Mouse (Mus musculus) monocyte, adult 5-6 weeks (primary cell): ENCODE results near the gene Isg20. TPM values are rescaled to one million over a fixed set of nuclear protein-coding genes. Genes with fewer than 3 reads are reported as not detected.

Experiments
- ATAC-seq: fragments of 153-309, 156-312 bp; replicated peaks from 2 replicates; pipeline ENCODE4 v1.8.0; 2017; ENCODE audit warnings: mild to moderate bottlenecking; ENCODE audit not compliant: low TSS enrichment, insufficient number of reproducible peaks, severe bottlenecking, poor library complexity, low FRiP score
- total RNA-seq: library from RNA; stranded (forward); fragments of 200-1000, 200-491, 200-594 nt; gene quantifications from 3 replicates; pipeline ENCODE4 v1.2.3, GENCODE M21; 2017

Gene Isg20
- total RNA-seq, 1 experiment from 2014 or later, result 43.8 TPM

DNA sequence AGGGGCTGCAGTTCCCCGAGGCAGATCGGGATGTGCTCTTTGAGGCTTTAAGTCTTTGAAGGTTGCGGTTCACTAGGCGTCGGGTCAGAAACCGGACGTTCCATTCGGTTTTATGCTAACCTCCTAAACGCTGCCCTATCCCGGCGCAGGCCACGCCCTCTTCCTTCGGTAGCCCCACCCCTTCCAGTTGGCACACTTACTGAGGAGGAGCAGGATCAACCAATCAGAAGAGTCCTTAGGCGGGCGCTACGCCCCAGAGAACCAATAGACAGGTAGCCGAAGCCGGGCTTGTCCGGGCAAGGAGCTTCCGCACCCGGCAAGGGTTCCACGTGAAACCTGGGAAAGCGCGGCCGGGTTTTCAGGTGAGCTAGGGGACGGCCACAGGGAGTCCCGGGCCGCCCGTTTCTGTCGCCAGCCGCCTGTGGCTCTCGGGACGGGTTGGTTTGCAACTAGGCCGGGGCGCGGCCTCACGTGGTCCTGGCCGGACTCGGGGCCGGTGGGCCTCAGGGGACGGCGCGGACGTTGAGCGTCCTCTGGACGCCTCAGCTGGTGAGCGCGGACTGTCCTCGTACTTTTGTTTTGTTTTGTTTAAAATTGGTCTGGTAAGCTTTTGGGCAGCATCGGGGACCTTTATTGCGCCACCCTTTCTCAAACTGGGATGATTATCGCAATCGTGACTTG is 17.4 kb upstream of the Isg20 start, which contains the start of gene Aen:
TSS of gene Aen (plus strand) at position 202 of the 681 bp plus-strand sequence.
- peak; percentile 99 for ATAC-seq

DNA sequence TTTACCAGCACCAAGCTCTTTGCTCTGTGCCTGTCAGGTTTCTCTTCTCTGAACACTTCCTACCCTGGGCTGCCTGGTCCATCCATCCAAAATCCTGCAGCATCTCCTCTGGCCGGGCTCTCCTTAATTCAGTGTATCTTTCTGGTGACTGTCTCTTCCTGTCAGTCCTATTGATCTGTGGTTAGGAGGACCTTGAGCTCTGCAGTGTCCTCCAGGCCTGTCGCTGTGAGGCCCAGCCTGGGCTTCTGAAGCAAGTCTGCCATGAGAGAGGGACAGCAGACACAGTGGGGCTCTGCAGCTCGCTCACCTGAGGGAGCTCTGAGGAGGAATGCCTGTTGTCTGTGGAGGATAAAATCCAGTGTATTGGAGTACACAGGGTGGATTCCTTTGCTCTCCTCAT is 15.7 kb upstream of the Isg20 start:
- no peak for ATAC-seq

DNA sequence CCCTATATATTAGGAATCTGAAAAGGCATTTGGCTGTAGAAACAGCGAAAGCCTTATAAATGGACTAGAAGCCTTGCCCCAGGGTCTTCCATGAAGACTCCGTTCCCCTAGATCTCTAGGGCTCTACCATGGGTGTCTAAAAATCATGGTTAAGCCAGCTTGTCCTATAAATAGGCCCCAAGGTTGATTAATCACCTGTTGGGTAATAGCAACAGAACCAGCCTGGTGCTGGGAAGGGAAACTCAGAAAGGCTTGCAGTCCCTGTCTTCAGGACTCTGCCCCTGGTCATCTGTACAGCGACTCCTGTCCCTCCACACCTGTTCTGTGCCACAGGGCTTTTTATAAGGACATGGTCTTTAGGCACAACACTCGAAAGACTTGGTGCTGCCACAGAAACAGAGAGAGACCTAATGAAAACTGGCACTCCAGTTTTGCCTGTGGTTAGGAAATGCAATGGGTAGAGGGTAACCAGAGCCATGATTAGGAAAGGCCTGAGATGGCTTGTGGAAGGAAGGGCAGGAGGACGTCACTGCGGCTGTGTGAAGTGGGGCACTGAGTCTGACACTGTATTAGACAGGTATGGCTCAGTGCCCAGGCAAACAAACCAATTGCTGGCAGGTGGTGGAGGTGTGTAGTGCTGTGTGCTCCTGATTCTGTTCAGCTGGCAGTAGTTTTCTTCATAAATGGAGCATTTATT is 9.9 kb upstream of the Isg20 start:
- no peak for ATAC-seq

DNA sequence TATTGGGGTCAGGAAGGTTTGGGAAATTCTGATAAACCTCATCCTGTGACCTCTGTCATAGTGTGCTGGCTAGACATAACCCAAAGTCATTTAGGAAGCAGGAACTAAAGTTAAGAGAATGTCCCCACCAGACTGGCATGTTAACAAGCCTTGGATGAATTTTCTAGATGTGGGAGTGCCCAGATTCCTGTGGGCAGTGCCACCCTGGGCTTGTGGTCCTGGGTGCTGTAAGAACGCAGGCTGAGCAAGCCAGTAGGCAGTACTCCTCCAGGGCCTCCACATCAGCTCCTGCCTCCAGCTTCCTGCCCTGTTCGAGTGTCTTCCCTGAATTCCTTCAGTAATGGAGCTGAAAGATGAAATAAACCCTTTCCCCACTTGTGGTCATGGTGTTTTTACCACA is 9.0 kb upstream of the Isg20 start:
- ATAC-seq, result no peak

DNA sequence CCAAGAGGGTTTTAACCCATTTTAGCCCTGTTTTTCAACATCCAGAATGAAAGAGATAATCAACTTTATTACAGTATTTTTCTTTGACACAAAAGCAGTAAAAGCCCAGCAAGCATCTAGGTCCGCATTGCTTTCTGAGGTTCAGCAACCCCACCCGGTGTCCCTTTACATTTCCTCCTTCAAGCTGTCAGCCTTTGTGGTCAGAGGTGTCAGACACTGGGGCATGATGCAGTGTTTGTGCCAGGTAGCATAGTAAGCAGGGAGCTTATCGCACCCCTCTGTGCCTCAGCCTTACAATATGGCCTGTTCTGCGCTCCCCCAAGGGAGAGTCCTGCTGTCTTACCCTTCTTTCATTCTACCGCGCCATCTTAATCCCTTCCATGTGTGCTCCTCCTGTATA is 4.2 kb upstream of the Isg20 start:
- no peak for ATAC-seq

DNA sequence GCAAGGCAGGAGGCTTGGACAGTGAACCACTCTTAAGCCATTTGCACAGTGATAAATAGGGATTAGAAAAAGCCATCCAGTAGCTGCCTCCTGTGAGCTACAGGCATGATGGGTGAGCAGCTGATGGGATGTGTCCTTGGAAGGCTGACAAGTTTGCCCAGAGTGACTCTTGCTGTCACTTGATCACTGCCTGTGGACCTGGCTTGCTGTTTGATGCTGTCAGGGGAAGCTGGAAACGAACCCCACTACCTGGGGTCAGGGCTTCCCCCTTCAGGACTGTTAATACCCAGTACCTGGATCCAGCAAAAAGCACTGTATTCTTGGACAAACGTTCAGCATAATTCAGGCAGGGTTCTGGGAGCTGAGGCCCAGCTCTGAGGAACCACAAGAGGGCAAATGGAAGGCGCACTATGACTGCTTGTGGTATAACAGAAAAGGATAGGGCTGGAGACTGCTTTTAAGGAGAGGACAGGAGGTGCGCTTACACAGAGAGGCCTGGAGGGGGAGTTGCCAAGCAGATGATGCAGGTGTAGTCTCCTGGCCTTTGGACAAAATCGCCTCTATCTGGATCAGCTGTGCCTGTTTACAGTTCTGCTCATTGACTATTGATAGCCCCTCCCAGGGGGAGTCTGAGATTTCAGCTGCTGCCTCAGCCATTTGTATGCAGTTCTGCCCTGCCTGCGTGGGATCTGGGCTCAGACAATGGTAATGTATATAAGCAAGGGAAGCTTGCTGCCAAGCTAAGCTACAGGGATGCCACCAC is 2.7 kb upstream of the Isg20 start:
- ATAC-seq, result no peak

DNA sequence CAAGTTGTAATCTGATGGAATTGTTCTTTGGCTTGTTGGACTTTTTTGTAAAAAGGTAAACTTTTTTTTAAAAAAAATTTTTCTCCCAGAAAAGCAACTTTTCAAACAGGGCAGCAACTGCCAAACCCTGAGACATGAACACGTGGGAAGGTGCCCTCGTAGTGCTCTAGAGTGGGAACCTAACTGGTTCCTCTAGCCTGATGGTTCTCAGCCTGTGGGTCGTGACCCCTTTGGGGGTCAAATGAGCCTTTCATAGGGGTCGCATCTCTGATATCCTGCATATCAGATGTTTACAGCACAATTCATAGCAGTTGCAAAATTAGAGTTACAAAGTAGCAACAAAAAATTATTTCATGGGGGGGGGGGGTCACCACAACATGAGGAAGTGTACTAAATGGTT is 2.0 kb upstream of the Isg20 start:
- no peak for ATAC-seq

DNA sequence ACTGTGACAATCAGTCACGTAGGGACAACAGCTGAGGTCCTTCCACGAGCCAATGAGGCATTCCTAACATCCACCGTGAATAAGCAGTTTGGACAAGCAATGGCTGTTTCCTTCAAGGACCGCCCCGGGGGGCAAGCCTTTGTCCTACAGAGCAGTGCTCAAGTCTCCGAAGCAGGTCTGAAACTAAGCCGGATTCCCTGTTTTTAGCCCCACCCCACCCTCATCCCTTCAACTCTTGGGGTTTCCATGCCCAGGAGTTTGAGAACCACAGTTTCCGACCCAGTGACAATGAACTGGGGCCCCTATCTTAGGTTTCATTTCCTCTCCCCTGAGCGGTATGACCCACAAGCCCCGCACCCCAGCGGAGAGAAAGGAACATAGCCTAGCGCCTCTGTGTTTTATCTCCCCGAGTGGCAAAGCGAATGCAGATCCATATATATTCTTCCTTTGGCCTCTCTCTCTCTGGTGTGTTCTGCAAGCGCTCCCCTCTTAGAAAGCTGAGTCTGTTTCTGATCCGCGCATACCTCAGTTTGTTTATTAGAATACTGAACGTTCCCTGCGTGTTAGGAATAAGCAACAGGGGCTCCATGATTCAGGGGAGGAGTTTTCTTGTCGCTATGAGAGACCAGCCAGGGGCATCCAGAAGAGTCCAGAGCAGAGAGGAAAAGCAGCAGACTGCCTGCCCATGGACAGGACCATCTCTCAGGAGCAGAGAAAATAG is 811 bp upstream of the Isg20 start:
- peak; percentile 38; the same call in 1 of the 2 replicates for ATAC-seq

DNA sequence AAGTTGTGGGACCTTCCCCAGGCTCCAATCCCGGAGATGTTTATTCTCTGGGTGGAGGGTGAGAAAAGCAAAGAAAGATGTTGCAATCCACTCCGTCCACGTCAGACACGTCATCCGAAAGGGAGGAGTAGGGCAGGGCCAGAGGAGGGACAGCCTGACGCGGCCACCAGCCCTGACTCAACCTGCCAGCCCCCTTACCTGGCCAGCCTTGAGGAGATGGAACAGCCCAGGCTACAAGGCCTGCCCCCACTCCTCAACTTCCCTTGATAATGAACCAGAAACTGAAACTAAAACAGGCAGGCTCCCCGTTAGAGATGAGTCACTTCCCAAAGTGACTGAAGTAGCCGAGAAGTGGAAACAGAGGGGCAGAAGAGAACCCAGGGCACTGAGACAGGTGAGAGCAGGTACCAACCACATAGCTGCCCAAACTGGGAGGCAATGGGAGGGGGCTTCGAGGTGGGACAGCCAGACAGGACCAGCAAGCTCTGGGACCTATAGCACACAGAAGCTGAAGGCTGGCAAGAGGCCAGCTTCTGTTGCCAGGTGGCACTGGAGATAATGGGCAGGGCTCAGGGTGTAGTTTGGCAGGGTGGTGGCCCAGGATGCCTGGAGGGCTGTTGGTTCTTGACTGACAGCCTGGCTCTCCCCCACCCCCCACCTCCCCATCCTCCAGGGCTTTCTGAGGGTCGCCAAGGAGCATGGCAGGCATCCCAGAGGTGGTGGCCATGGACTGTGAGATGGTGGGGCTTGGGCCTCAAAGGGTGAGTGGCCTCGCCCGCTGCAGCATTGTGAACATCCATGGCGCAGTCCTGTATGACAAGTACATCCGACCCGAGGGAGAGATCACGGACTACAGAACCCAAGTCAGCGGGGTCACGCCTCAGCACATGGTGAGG is 673 bp downstream of the Isg20 start:
- ATAC-seq, result peak; percentile 65

DNA sequence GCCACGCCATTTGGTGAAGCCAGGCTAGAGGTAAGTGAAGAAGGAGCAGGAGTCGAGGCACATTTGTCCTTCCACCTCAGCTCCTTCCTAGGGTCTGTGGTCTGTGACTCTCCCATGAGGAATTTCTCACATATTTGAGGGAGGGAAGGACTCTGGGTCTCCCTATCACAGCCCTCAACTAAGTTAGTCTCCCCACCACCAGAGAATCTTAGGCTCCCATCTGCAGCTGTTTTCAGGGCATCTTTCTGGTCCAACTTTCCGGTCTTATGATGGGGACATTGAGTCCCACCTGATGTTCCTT is 1.3 kb downstream of the Isg20 start:
- no peak for ATAC-seq

DNA sequence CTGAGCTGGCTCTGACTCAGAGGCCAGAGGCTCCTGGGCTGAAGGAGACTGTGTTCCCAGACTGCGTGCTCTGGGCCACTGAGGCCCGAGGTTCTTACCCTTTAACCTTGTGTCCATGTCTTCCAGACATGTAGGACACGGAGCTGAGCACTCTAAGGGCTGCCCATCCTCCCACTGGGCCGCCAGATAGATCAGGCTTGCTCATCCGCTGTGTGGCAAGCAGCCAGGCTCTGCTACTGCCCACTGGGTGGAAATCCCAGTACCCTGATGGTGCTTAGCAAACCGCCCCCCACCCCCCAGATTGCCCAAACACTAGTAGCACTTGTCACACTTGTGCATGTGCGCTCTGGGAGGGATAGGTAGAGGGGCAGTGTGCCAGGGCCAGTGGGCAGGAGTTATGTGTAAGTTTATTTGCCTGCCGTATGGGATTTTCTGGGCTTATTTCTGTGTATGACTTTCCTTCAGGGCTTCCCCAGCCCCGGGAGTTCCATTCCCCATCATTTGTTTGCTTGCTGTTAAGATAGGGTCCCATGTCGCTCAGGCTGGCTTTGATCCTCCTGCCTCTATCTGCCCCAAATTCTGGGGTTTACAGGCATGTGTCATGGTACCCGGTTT is 1.8 kb downstream of the Isg20 start:
- no peak for ATAC-seq

DNA sequence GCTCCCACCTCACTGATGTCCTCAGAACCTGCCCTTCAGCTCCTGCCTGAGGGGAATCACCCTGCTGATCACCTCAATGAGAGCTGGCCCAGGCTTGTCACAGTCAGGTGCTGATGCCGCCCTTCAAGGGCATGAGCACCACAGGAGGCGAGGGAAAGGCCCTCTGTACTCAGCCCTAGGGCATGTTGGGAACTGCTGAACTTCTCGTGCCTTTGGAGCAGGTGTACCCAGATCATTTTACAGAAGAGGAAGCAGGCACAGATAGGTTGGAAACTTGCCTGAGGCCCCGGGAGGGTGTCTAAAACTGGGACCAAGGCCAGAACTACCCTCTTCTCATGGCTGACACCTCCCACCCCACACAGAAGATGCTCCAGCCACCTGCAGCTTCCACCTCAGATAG is 5.5 kb downstream of the Isg20 start:
- no peak for ATAC-seq

DNA sequence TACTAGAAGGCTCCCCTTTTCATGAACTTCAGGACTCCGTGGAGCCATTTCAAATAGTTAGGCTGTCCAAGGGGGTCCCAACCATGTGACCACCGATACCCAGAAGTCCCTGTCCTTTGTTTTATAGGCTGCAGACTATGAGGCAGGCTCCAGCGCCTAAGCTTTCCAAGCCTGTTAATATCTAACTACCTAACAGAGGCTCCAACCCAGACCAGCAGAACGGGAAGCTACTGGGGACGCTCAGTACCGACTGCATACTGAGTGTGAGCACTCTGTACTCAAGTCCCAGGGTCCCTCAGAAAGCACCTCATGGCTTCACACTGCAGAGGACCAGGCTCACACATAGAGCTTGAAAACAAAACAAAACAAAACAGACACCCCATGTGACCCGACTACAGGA is 9.3 kb downstream of the Isg20 start:
- ATAC-seq, result no peak

DNA sequence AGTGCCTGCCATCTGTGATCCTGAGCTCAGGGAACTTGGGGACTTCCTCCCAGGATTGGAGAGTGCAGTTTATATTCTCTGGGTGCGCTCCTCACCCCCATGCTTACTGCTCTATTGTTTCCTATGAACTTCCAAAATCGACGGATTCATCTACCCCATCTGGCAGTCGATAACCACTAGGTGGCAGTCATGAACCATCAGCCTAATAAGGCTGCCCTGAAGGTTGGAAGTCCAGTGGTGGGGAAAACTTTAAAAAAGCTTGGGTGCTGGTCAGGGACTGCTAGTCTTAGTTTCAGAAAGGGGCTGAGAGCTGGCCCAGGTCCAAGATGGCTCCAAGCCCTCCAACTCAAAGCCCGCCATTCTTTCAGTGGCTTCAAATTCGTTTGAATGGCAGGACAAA is 11.1 kb downstream of the Isg20 start:
- peak; percentile 63 for ATAC-seq

DNA sequence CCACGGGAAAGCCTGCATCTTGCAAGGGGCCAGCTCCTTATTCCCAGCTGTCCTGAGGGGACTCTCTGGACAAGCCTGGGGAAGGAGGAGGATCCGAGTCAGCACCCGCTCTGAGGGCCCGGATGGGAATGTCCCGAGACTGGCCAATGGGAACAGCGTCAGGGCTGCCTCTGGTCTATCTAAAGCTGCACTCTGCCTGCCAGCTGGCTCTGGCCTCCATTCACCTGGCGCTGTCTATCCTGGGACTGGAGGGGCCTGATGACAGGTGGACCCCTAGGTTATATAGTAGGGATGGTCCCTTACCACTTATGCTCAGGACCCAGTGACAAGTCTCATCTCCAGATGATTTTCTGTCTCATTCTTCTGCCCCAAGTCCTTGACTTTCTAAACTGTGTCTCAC is 11.6 kb downstream of the Isg20 start:
- ATAC-seq, result no peak

DNA sequence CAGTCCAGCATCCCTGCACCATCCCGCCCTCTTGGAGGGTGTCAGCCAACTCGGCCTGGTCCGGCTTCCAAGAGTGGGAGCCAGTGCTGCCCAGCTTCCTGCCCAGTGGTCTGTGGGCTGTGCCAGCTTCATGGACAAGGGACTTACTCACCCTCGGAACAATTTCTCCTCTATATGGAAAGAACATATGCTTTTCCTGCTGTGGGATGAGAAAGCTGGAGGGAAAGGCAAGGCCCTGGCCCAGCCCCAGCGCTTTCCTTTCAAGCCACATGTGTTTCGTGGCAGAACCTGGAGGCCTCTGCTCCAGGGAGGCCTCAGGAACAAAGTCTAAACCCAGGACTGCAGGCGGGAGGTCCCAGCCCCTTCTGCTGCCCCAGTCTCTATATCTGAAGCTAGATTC is 12.5 kb downstream of the Isg20 start:
- ATAC-seq, result no peak

DNA sequence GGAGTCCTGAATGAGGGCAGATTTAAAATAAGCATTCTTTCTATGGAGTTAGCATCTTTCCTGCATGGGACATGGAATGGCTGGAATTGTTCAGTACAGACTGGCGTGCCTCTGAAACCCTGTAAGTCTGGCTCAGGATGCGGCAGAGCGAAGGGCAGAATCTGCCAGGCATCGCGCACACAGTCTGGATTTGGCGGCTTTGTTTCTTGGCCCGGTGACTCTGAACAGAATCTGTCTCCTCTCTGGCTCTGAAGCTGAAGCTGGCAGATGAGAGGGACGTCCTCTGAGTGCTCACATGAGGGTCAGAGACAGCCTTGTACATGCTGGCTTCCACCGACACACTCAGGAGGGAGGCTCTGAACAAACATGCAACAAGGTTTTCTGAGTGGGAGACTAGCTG is 12.9 kb downstream of the Isg20 start:
- no peak for ATAC-seq

DNA sequence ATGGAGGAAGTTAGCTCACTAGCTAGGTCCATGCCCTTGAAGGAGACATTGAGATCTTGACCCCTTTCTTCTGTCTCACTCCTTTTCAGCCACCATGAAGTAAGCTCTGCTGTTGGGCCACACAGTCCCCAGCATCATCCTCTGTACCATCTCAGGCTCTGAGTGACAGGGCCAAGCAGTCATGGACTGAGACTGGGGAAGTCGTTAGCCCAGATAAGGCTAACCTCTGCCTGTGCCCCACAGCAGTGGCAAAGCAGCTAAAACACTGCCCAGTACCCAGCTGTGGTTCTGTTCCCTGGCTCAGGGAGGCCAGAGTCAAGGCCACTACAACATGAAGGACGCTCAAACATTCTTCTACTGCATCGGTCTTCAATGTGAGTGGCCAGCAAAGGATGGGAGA is 14.0 kb downstream of the Isg20 start:
- no peak for ATAC-seq
